Mouse (Mus musculus): Measurements from ENCODE around the gene Npnt.

- TF ChIP-seq USF1 (IDR thresholded peaks at IDR 0.05; ENCODE audit: low read depth), result no peak
- TF ChIP-seq TCF12 (IDR thresholded peaks at IDR 0.05; ENCODE audit: insufficient read depth, poor library complexity, severe bottlenecking), result no peak
- TF ChIP-seq POLR2AphosphoS2 (IDR thresholded peaks at IDR 0.05; ENCODE audit: insufficient read length, low read depth), result no peak
- no peak for TF ChIP-seq POLR2A (IDR thresholded peaks at IDR 0.05; ENCODE audit: insufficient read length, low read depth)
- no peak for TF ChIP-seq REST (IDR thresholded peaks at IDR 0.05; ENCODE audit: insufficient read depth, insufficient read length)
- no peak for TF ChIP-seq E2F4 (IDR thresholded peaks at IDR 0.05; ENCODE audit: insufficient read depth)
- TF ChIP-seq MAX (IDR thresholded peaks at IDR 0.05; ENCODE audit: low read depth), result no peak
- TF ChIP-seq MYOG (IDR thresholded peaks at IDR 0.05; ENCODE audit: control insufficient read depth in 1 of 3, insufficient read depth in 1 of 3, insufficient read length in 2 of 3, low read depth in 2 of 3), result no peak
- no peak for TF ChIP-seq MYOD1 (IDR thresholded peaks at IDR 0.05; ENCODE audit: control insufficient read depth in 1 of 3, insufficient read length in 2 of 3, low read depth in 2 of 3)
These were observed 46.2 kb upstream of the Npnt start for GRCm38 (mm10) chr3:132996299-132996698.
